Mouse (Mus musculus) liver, embryonic 14.5 days (tissue): ENCODE measurements around the gene Vps52. TPM values are rescaled to one million over a fixed set of nuclear protein-coding genes. Genes with fewer than 3 reads are reported as not detected.

ENCODE experiments used
- ATAC-seq: fragments of 200-750 bp; cut with Nextera tagmentation; 2 replicates; pipeline ENCODE4 v1.8.0; 2017; ENCODE audit warnings: moderate number of reproducible peaks, mild to moderate bottlenecking, moderate library complexity; ENCODE audit not compliant: insufficient read depth
- DNase-seq, 3 experiments: peaks; one replicate each; pipeline ENCODE4 v3.0.0-alpha.2; 2012 to 2013; ENCODE audit warnings: low read depth in 3 of 3, low spot score in 3 of 3
- H3K27ac ChIP-seq: fragments of 300-500 bp; sonication (generic); 2 replicates; pipeline ENCODE4 v1.5.1; 2014; ENCODE audit warnings: moderate library complexity, mild to moderate bottlenecking, control low read depth, inconsistent platforms
- H3K27me3 ChIP-seq: fragments of 300-500 bp; sonication (generic); 2 replicates; pipeline ENCODE4 v1.6.1; 2014; ENCODE audit warnings: mild to moderate bottlenecking, low read length, moderate library complexity; ENCODE audit not compliant: control insufficient read depth, insufficient read depth
- H3K36me3 ChIP-seq: fragments of 300-500 bp; sonication (generic); replicated peaks from 2 replicates; pipeline ENCODE4 v1.6.1; 2014; ENCODE audit warnings: low read depth; ENCODE audit not compliant: control insufficient read depth, insufficient read depth
- H3K4me1 ChIP-seq, 2 experiments: fragments of 200-500 bp in 1 of 2; fragments of 300-500 bp in 1 of 2; sonication (generic) in 1 of 2; replicated peaks; 2 replicates each; pipeline ENCODE4 v1.6.1; 2012 to 2014; ENCODE audit warnings: antibody characterized with exemption in 1 of 2, inconsistent platforms in 1 of 2, low read length in 1 of 2; ENCODE audit not compliant: control insufficient read depth in 2 of 2, insufficient read depth in 2 of 2
- H3K4me2 ChIP-seq: fragments of 300-500 bp; sonication (generic); 2 replicates; pipeline ENCODE4 v1.6.1; 2014; ENCODE audit warnings: low read depth, mild to moderate bottlenecking, control low read depth, moderate library complexity
- H3K4me3 ChIP-seq, 2 experiments: fragments of 200-500 bp in 1 of 2; fragments of 300-500 bp in 1 of 2; sonication (generic) in 1 of 2; 2 replicates each; pipeline ENCODE4 v1.5.1; 2012 to 2014; ENCODE audit warnings: low read depth in 2 of 2, low read length in 2 of 2, mild to moderate bottlenecking in 2 of 2, control low read depth in 1 of 2, inconsistent platforms in 1 of 2, moderate library complexity in 1 of 2; ENCODE audit not compliant: insufficient read depth in 1 of 2
- H3K9ac ChIP-seq: fragments of 300-500 bp; sonication (generic); replicated peaks from 2 replicates; pipeline ENCODE4 v1.6.1; 2014; ENCODE audit warnings: mild to moderate bottlenecking, control low read depth, moderate library complexity
- H3K9me3 ChIP-seq: fragments of 300-500 bp; sonication (generic); 2 replicates; pipeline ENCODE4 v1.6.1; 2016; ENCODE audit warnings: low read length, mixed read lengths; ENCODE audit not compliant: control insufficient read depth
- CTCF ChIP-seq: IDR thresholded peaks from 2 replicates; pipeline ENCODE4 v1.5.1; 2016; ENCODE audit warnings: antibody characterized with exemption, low read depth, control low read depth
- EP300 ChIP-seq: IDR thresholded peaks from 2 replicates; pipeline ENCODE4 v1.6.1; 2016; ENCODE audit warnings: antibody characterized with exemption, low read depth
- WGBS: fragments of 180-500 bp; shearing (Covaris S2); extraction: QIAGEN DNeasy Blood & Tissue Kit; methylation state at CpG from one replicate; pipeline ENCODE4 v1.1.7; 2014; ENCODE audit not compliant: insufficient replicate concordance; 5-methylcytosine and 5-hydroxymethylcytosine counted together
- polyA plus RNA-seq, 2 experiments: library from polyadenylated mRNA; depleted of rRNA in 1 of 2; stranded (reverse) in 1 of 2; unstranded in 1 of 2; fragments of >200 nt; fragmentation: Nextera tagmentation in 1 of 2; extraction: Ambion mirVana in 1 of 2; gene quantifications; 2 replicates each; pipeline versions ENCODE4 v1.2.1 to v1.2.3; 2012 to 2014

The Vps52 gene
- polyA plus RNA-seq, 2 experiments: 15.2 to 17.4 TPM

DNA sequence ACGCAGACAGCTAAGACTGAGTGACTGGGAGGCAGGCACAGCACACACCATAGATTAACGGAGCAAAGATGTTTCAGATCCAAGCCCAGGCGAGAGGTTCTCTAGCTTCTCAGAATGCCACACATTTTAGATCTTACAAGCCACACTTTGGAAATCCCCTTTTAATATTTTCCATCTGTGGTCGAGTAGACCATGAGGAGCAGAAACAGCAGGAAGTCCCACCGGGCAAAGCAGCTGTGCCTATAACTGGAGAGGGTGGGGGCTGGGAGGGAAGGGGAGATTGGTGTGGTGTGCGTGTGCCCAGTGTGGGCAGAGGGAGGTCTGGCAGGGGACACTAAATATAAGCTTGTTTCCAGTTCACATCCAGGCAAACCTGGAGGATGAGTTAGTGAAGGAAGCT is 1.9 kb downstream of the Vps52 start:
- DNase-seq: no peak
- Histone ChIP-seq H3K27me3 (no peaks in the 10 kb centered on the region), H3K27ac (no peak overlapping the region), H3K9ac (no peak overlapping the region), H3K36me3 (peaks cover 21% of the 10 kb centered on the region), H3K9me3 (no peaks in the 10 kb centered on the region), H3K4me1 (peaks cover 14 to 15% of the 10 kb centered on the region in 2 experiments), H3K4me3 (no peak overlapping the region), H3K4me2 (no peak overlapping the region)
- TF ChIP-seq EP300 (no peak), CTCF (no peak)
- no peak for ATAC-seq
- WGBS: 76% methylated on average over 6 of the region's 6 CpGs

DNA sequence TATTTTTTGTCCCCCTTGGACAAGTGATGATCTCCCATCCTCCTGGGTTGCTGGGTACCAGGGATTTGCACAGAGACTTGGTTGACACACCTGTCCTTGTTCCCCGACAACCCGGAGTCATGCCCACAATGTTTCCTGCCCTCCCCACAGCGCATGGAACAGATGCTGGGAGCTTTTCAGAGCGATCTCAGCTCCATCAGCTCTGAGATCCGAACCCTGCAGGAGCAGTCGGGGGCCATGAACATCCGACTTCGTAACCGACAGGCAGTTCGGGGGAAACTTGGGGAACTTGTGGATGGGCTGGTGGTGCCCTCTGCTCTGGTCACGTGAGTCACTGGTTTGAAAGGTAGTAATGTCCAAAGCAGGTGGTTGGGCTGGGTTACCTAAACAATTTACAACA is 2.8 kb downstream of the Vps52 start:
- 89% methylated on average over 11 of the region's 11 CpGs for WGBS
- Histone ChIP-seq H3K36me3 (peaks cover 12% of the 10 kb centered on the region), H3K4me2 (no peak overlapping the region), H3K27ac (no peak overlapping the region), H3K27me3 (no peaks in the 10 kb centered on the region), H3K4me3 (no peak overlapping the region), H3K4me1 (peaks cover 5 to 11% of the 10 kb centered on the region in 2 experiments), H3K9ac (no peak overlapping the region), H3K9me3 (no peaks in the 10 kb centered on the region)
- TF ChIP-seq EP300 (no peak), CTCF (no peak)
- ATAC-seq: no peak
- DNase-seq: no peak

DNA sequence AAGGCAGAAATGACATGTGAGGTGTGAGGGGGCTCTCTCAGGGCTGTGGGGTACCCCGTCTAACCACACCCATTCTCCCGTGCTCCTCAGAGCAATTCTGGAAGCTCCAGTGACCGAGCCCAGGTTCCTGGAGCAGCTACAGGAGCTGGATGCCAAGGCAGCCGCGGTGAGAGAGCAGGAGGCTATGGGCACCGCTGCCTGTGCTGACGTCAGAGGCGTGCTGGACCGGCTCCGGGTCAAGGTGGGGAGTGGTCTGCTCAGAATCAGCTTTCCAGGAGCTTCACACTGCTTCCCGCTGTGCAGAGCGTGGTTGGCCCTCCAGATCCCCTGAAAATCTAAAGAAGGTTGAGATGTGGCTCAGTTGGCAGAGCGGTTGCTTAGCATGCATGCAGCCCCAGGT is 3.5 kb downstream of the Vps52 start:
- Histone ChIP-seq H3K27ac (no peak overlapping the region), H3K36me3 (peaks cover 5% of the 10 kb centered on the region), H3K4me2 (no peak overlapping the region), H3K4me3 (no peak overlapping the region), H3K4me1 (peaks cover 3 to 8% of the 10 kb centered on the region in 2 experiments), H3K27me3 (no peaks in the 10 kb centered on the region), H3K9ac (no peak overlapping the region), H3K9me3 (no peaks in the 10 kb centered on the region)
- WGBS: 88% methylated on average over 13 of the region's 13 CpGs
- TF ChIP-seq EP300: no peak
- TF ChIP-seq CTCF: no peak
- ATAC-seq: no peak
- DNase-seq: no peak

DNA sequence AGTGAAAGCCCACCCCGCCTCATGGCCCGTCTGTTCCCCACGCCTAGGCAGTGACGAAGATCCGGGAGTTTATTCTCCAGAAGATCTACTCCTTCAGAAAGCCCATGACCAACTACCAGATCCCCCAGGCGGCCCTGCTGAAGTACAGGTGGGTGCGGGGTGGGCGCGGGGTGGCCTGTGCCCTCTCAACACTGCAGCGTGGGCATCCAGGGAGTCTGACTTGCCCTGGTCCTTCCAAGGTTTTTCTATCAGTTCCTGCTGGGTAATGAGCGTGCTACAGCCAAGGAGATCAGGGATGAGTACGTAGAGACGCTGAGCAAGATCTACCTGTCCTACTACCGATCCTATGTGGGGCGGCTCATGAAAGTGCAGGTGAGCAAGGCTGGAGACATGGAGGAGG is 4.3 kb downstream of the Vps52 start:
- Histone ChIP-seq H3K9ac (no peak overlapping the region), H3K27me3 (no peaks in the 10 kb centered on the region), H3K36me3 (no peaks in the 10 kb centered on the region; the same call in 1 of the 2 replicates), H3K27ac (no peak overlapping the region), H3K4me3 (no peak overlapping the region), H3K4me1 (peaks cover 3 to 8% of the 10 kb centered on the region in 2 experiments), H3K9me3 (no peaks in the 10 kb centered on the region), H3K4me2 (no peak overlapping the region)
- DNase-seq (no peak), ATAC-seq (no peak)
- TF ChIP-seq CTCF (no peak), EP300 (no peak)
- 89% methylated on average over 15 of the region's 15 CpGs for WGBS

DNA sequence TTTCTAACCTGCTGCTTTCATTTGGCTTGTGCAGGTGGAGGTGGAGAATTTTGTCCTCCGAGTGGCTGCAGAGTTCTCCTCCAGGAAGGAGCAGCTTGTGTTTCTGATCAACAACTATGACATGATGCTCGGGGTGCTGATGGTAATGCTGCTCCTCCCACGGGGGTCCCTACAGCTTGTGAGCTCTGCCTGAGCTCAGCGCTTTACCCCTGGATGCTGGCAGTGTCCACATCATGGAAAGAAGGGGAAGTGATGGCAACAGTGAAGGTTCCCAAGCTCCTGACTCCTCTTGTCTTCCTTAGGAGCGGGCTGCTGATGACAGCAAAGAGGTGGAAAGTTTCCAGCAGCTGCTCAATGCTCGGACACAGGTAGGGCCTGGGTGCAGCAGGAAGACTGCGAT is 7.3 kb downstream of the Vps52 start:
- no peak for DNase-seq
- no peaks in the 10 kb centered on the region for H3K27me3 ChIP-seq
- no peak for ATAC-seq
- no peak overlapping the region for H3K9ac ChIP-seq
- H3K27ac ChIP-seq: no peak overlapping the region
- H3K4me1 ChIP-seq: no peaks in the 10 kb centered on the region
- H3K4me2 ChIP-seq: no peak overlapping the region
- no peak overlapping the region for H3K4me3 ChIP-seq
- 83% methylated on average over 7 of the region's 7 CpGs for WGBS
- no peaks in the 10 kb centered on the region for H3K9me3 ChIP-seq
- no peak for TF ChIP-seq CTCF
- no peak for TF ChIP-seq EP300
- H3K36me3 ChIP-seq: no peaks in the 10 kb centered on the region; the same call in 1 of the 2 replicates
